Mouse (Mus musculus) heart, postnatal 25 days (tissue): ENCODE results near the gene 4930524J08Rik. TPM values are rescaled to one million over a fixed set of nuclear protein-coding genes. Genes with fewer than 3 reads are reported as not detected.
A peak's percentile ranks its signal among the peaks of the same experiment; 100 is the strongest.

Source experiments
- DNase-seq: peaks from one replicate; pipeline ENCODE4 v3.0.0; 2022; ENCODE audit warnings: low spot score
- intact Hi-C: fragments of 180-260 bp; cut with DNase I; formaldehyde crosslinking; loops from one replicate; pipeline ENCODE4 v1.15.1; 2025
- total RNA-seq, 2 experiments: library from RNA; stranded (reverse); gene quantifications; 2 replicates each; pipeline ENCODE4 v1.2.3; 2021

4930524J08Rik gene
- under 1 TPM; 0.60 to 0.95 TPM for total RNA-seq

GRCm38 (mm10) chr5:99978699-99979442 is at the start of gene 4930524J08Rik, which contains the start of gene Hnrnpd:
TSS of gene 4930524J08Rik (plus strand) at chr5:99979061.
TSS of gene Hnrnpd (minus strand) at chr5:99978938.
- DNase-seq: peak; percentile 90
- intact Hi-C loops: loop anchor here (2.0 to 10.0 kb wide), 2 partner anchors 60 to 446 kb away; partner anchors contain the start of genes Enoph1 and Hnrnpdl

- DNase-seq: no peak
- intact Hi-C loops: no loop called here
Measured at GRCm38 (mm10) chr5:99931910-99932309, 47.0 kb upstream of the 4930524J08Rik start.

GRCm38 (mm10) chr5:99939440-99939839 is 39.4 kb upstream of the 4930524J08Rik start:
- intact Hi-C loops: no loop called here
- no peak for DNase-seq

- intact Hi-C loops: no loop called here
- DNase-seq: no peak
Measured at GRCm38 (mm10) chr5:99941273-99941672, 37.6 kb upstream of the 4930524J08Rik start.

- intact Hi-C loops: no loop called here
- DNase-seq: no peak
Measured at GRCm38 (mm10) chr5:99941776-99942502, 36.9 kb upstream of the 4930524J08Rik start.

GRCm38 (mm10) chr5:99952513-99952912 is 26.3 kb upstream of the 4930524J08Rik start:
- intact Hi-C loops: no loop called here

GRCm38 (mm10) chr5:99953883-99954282 is 25.0 kb upstream of the 4930524J08Rik start:
- no peak for DNase-seq
- intact Hi-C loops: no loop called here

More at GRCm38 (mm10) chr5:99952513-99952912, 26.3 kb upstream of the 4930524J08Rik start:
- DNase-seq: no peak

- DNase-seq: no peak
- intact Hi-C loops: no loop called here
Measured at GRCm38 (mm10) chr5:99958666-99959065, 20.2 kb upstream of the 4930524J08Rik start.

- no peak for DNase-seq
- intact Hi-C loops: no loop called here
Measured at GRCm38 (mm10) chr5:99959236-99959936, 19.5 kb upstream of the 4930524J08Rik start.

GRCm38 (mm10) chr5:99959960-99960359 is 18.9 kb upstream of the 4930524J08Rik start:
- DNase-seq: no peak
- intact Hi-C loops: no loop called here

GRCm38 (mm10) chr5:99973941-99974340 is 4.9 kb upstream of the 4930524J08Rik start:
- intact Hi-C loops: loop anchor here (10.0 kb wide), 1 partner anchor 451 kb away; no protein-coding TSS in a partner anchor
- no peak for DNase-seq

- intact Hi-C loops: loop anchor here (10.0 kb wide), 1 partner anchor 450 kb away; no protein-coding TSS in a partner anchor
Measured at GRCm38 (mm10) chr5:99975061-99975460, 3.8 kb upstream of the 4930524J08Rik start.

GRCm38 (mm10) chr5:99975776-99976175 is 3.1 kb upstream of the 4930524J08Rik start:
- intact Hi-C loops: loop anchor here (10.0 kb wide), 1 partner anchor 449 kb away; no protein-coding TSS in a partner anchor
- no peak for DNase-seq

More at GRCm38 (mm10) chr5:99975061-99975460, 3.8 kb upstream of the 4930524J08Rik start:
- DNase-seq: no peak

- DNase-seq: no peak
- intact Hi-C loops: loop anchor here (10.0 kb wide), 1 partner anchor 448 kb away; no protein-coding TSS in a partner anchor
Measured at GRCm38 (mm10) chr5:99976334-99976955, 2.4 kb upstream of the 4930524J08Rik start.

- intact Hi-C loops: loop anchor here (2.0 to 10.0 kb wide), 2 partner anchors 61 to 447 kb away; partner anchors contain the start of genes Enoph1 and Hnrnpdl
- DNase-seq: peak; percentile 70
Measured at GRCm38 (mm10) chr5:99977516-99978301, 1.2 kb upstream of the 4930524J08Rik start.

GRCm38 (mm10) chr5:99983452-99984061 is 4.7 kb downstream of the 4930524J08Rik start:
- DNase-seq: no peak
- intact Hi-C loops: no loop called here

GRCm38 (mm10) chr5:99994166-99994565 is 15.3 kb downstream of the 4930524J08Rik start:
- intact Hi-C loops: no loop called here
- DNase-seq: no peak

- intact Hi-C loops: no loop called here
Measured at GRCm38 (mm10) chr5:99994680-99995079, 15.8 kb downstream of the 4930524J08Rik start.

More at GRCm38 (mm10) chr5:99994680-99995079, 15.8 kb downstream of the 4930524J08Rik start:
- DNase-seq: no peak
